Mouse (Mus musculus): ENCODE results near the gene Pcdh20. TPM values are rescaled to one million over a fixed set of nuclear protein-coding genes. Genes with fewer than 3 reads are reported as not detected.

Pcdh20 gene
- total RNA-seq (2021) = 1 to 10 TPM; 2.2 to 2.5 TPM
- long read RNA-seq, experiment 1, partial matches to known transcripts = 0 of 1 reads
- long read RNA-seq, experiment 1, other reads (novel, unspliced or antisense) = 1 of 1 reads
- long read RNA-seq, experiment 2, partial matches to known transcripts = 0 of 1 reads
- long read RNA-seq, experiment 2, other reads (novel, unspliced or antisense) = 0 of 1 reads

GRCm38 (mm10) chr14:88470495-88471434, at the start of gene Pcdh20:
TSS of gene Pcdh20 (minus strand) at chr14:88471396.
- no peak for DNase-seq (ENCODE audit: low spot score in 2 of 2)

GRCm38 (mm10) chr14:88479909-88480308, 8.7 kb upstream of the Pcdh20 start:
- DNase-seq (ENCODE audit: low spot score in 2 of 2) = no peak

GRCm38 (mm10) chr14:88469956-88470355, 1.2 kb downstream of the Pcdh20 start:
- DNase-seq (ENCODE audit: low spot score in 2 of 2) = no peak

GRCm38 (mm10) chr14:88469361-88469760, 1.8 kb downstream of the Pcdh20 start:
- no peak for DNase-seq (ENCODE audit: low spot score in 2 of 2)

GRCm38 (mm10) chr14:88466416-88466815, 4.8 kb downstream of the Pcdh20 start:
- DNase-seq (ENCODE audit: low spot score in 2 of 2) = no peak

- no peak for DNase-seq (ENCODE audit: low spot score in 2 of 2)
Observed at GRCm38 (mm10) chr14:88464356-88464755, 6.8 kb downstream of the Pcdh20 start.

GRCm38 (mm10) chr14:88463357-88463756, 7.8 kb downstream of the Pcdh20 start:
- DNase-seq (ENCODE audit: low spot score in 2 of 2) = no peak

- no peak for DNase-seq (ENCODE audit: low spot score in 2 of 2)
Observed at GRCm38 (mm10) chr14:88462944-88463343, 8.3 kb downstream of the Pcdh20 start.

GRCm38 (mm10) chr14:88460705-88461104, 10.5 kb downstream of the Pcdh20 start:
- DNase-seq (ENCODE audit: low spot score in 2 of 2) = no peak

- DNase-seq (ENCODE audit: low spot score in 2 of 2) = no peak
Observed at GRCm38 (mm10) chr14:88443304-88443703, 27.9 kb downstream of the Pcdh20 start.

- no peak for DNase-seq (ENCODE audit: low spot score in 2 of 2)
Observed at GRCm38 (mm10) chr14:88429393-88429792, 41.8 kb downstream of the Pcdh20 start.

GRCm38 (mm10) chr14:88427370-88427769, 43.8 kb downstream of the Pcdh20 start:
- no peak for DNase-seq (ENCODE audit: low spot score in 2 of 2)

Measured in adrenal gland, postnatal 4 days (tissue).